Mouse (Mus musculus) heart, postnatal 0 days (tissue): ENCODE data around the gene Rbm20. TPM values are rescaled to one million over a fixed set of nuclear protein-coding genes. Genes with fewer than 3 reads are reported as not detected.

Experiments
- ATAC-seq: fragments of 200-750 bp; cut with Nextera tagmentation; 2 replicates; pipeline ENCODE4 v1.8.0; 2017; ENCODE audit warnings: low read depth, moderate number of reproducible peaks, moderate library complexity; ENCODE audit not compliant: insufficient read depth
- DNase-seq: peaks from one replicate; pipeline ENCODE4 v3.0.0-alpha.2; 2016; ENCODE audit warnings: low spot score
- H3K27ac ChIP-seq: fragments of 300-500 bp; sonication (generic); 2 replicates; pipeline ENCODE4 v1.5.1; 2014; ENCODE audit warnings: low read depth, mild to moderate bottlenecking
- H3K27me3 ChIP-seq: fragments of 300-500 bp; sonication (generic); 2 replicates; pipeline ENCODE4 v1.6.1; 2014; ENCODE audit warnings: low read length, mixed read lengths; ENCODE audit not compliant: control insufficient read depth, insufficient read depth
- H3K36me3 ChIP-seq: fragments of 300-500 bp; sonication (generic); replicated peaks from 2 replicates; pipeline ENCODE4 v1.6.1; 2014; ENCODE audit warnings: low read length, mixed read lengths; ENCODE audit not compliant: control insufficient read depth, insufficient read depth
- H3K4me1 ChIP-seq: fragments of 300-500 bp; sonication (generic); 2 replicates; pipeline ENCODE4 v1.6.1; 2014; ENCODE audit warnings: antibody characterized with exemption; ENCODE audit not compliant: control insufficient read depth, insufficient read depth
- H3K4me2 ChIP-seq: fragments of 300-500 bp; sonication (generic); 2 replicates; pipeline ENCODE4 v1.6.1; 2014; ENCODE audit warnings: low read depth, mild to moderate bottlenecking, low read length, moderate library complexity
- H3K4me3 ChIP-seq: fragments of 300-500 bp; sonication (generic); 2 replicates; pipeline ENCODE4 v1.5.1; 2014; ENCODE audit warnings: low read depth, low read length
- H3K9ac ChIP-seq: fragments of 300-500 bp; sonication (generic); replicated peaks from 2 replicates; pipeline ENCODE4 v1.6.1; 2014; ENCODE audit warnings: low read depth, low read length, mixed read lengths
- H3K9me3 ChIP-seq: fragments of 300-500 bp; sonication (generic); replicated peaks from 2 replicates; pipeline ENCODE4 v1.6.1; 2016; ENCODE audit warnings: low read length; ENCODE audit not compliant: control insufficient read depth
- CTCF ChIP-seq: IDR thresholded peaks from 2 replicates; pipeline ENCODE4 v1.5.1; 2016; ENCODE audit warnings: antibody characterized with exemption, control low read depth, low read depth
- EP300 ChIP-seq: IDR thresholded peaks from 2 replicates; pipeline ENCODE4 v1.6.1; 2016; ENCODE audit warnings: antibody characterized with exemption, low read depth
- WGBS: fragments of 180-500 bp; shearing (Covaris S2); extraction: QIAGEN DNeasy Blood & Tissue Kit; methylation state at CpG from one replicate; pipeline ENCODE4 v1.1.7; 2014; 5-methylcytosine and 5-hydroxymethylcytosine counted together
- polyA plus RNA-seq: library from polyadenylated mRNA; unstranded; fragments of >200 nt; fragmentation: Nextera tagmentation; extraction: Ambion mirVana; gene quantifications from 2 replicates; pipeline ENCODE4 v1.2.1, GENCODE M21; 2015
- total RNA-seq: library from RNA; depleted of rRNA; stranded (reverse); fragments of >200 nt; gene quantifications from 2 replicates; pipeline ENCODE4 v1.2.3, GENCODE M21; 2014; ENCODE audit warnings: low replicate concordance

The Rbm20 gene
- total and polyA plus RNA-seq, 2 experiments from 2014 or later = 65.2 to 340 TPM

DNA sequence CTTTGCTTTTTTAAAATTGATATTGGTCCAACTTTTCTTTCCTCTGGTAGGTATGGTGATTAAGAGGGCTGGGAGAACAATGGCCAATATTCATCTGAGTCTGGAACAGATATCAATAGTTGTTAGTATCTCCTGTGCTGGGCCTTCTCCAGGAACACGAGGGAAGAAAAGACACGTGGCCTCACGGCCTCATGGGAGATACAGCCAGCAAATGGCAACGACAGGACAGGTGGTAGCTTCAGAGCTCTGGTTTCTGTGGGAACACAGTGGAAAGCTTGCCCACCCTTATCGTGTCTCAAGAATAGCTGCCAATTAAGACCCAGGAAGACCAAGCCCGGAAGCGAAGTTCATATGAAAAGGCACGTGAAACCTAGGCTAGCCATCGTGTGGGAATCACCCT is 12.3 kb upstream of the Rbm20 start:
- WGBS = 78% methylated on average over 9 of the region's 9 CpGs
- H3K36me3 ChIP-seq = no peaks in the 10 kb centered on the region
- no peak overlapping the region for H3K4me3 ChIP-seq
- no peaks in the 10 kb centered on the region for H3K27me3 ChIP-seq
- no peak overlapping the region for H3K4me2 ChIP-seq
- no peak overlapping the region for H3K9ac ChIP-seq
- ATAC-seq (no peak), DNase-seq (no peak)
- no peak overlapping the region for H3K27ac ChIP-seq
- peaks cover 21% of the 10 kb centered on the region for H3K4me1 ChIP-seq
- TF ChIP-seq EP300 (no peak), CTCF (no peak)
- H3K9me3 ChIP-seq = no peaks in the 10 kb centered on the region

GRCm38 (mm10) chr19:53665391-53665790 is 11.7 kb upstream of the Rbm20 start:
- no peaks in the 10 kb centered on the region for H3K9me3 ChIP-seq
- no peaks in the 10 kb centered on the region for H3K27me3 ChIP-seq
- peaks cover 23% of the 10 kb centered on the region for H3K4me1 ChIP-seq
- TF ChIP-seq EP300 (no peak), CTCF (no peak)
- no peak overlapping the region for H3K9ac ChIP-seq
- no peaks in the 10 kb centered on the region for H3K36me3 ChIP-seq
- DNase-seq (no peak), ATAC-seq (no peak)
- H3K27ac ChIP-seq = no peak overlapping the region
- H3K4me2 ChIP-seq = no peak overlapping the region
- H3K4me3 ChIP-seq = no peak overlapping the region
- WGBS = 91% methylated on average over 4 of the region's 4 CpGs

- Histone ChIP-seq H3K4me2 (no peak overlapping the region), H3K9me3 (no peaks in the 10 kb centered on the region), H3K27ac (peak overlapping the region; percentile 12; the same call in 1 of the 2 replicates), H3K27me3 (no peaks in the 10 kb centered on the region), H3K36me3 (no peaks in the 10 kb centered on the region), H3K9ac (0 out of 2 replicates have a peak overlapping the region, but pooled peaks have one; percentile 8), H3K4me3 (no peak overlapping the region), H3K4me1 (peaks cover 27% of the 10 kb centered on the region)
- TF ChIP-seq CTCF = no peak
- TF ChIP-seq EP300 = no peak
- DNase-seq = peak; percentile 4
- WGBS = 26% methylated on average over 8 of the region's 8 CpGs
- no peak for ATAC-seq
Observed at GRCm38 (mm10) chr19:53666708-53667107, 10.4 kb upstream of the Rbm20 start.

DNA sequence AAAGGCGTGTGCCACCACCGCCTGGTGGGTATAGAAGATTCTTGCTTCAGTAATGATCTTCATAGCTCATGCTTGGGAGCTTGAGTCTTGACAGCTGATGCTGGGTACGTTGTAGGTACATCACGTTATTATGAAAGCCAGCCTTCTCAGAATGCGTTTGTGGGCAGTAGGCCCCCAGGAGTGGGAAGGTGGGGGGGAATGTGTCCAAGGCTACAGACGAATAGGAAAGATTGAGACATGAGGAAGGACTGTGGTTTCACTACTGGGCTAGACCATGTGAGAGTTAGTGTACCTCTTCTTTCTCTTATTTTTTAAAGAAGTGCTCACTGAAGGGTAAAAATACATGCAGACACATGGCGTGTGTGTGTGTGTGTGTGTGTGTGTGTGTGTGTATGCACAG is 8.3 kb upstream of the Rbm20 start:
- Histone ChIP-seq H3K27ac (no peak overlapping the region), H3K4me3 (no peak overlapping the region), H3K4me2 (no peak overlapping the region), H3K4me1 (peaks cover 27% of the 10 kb centered on the region), H3K36me3 (no peaks in the 10 kb centered on the region), H3K9me3 (no peaks in the 10 kb centered on the region), H3K27me3 (no peaks in the 10 kb centered on the region; the same call in 1 of the 2 replicates), H3K9ac (no peak overlapping the region)
- DNase-seq (no peak), ATAC-seq (no peak)
- TF ChIP-seq EP300 (no peak), CTCF (no peak)
- WGBS = 79% methylated on average over 7 of the region's 7 CpGs

- peak; percentile 85 for ATAC-seq
- 19% methylated on average over 12 of the region's 12 CpGs for WGBS
- Histone ChIP-seq H3K9ac (no peak overlapping the region; the same call in 1 of the 2 replicates), H3K9me3 (no peaks in the 10 kb centered on the region), H3K4me1 (peaks cover 28% of the 10 kb centered on the region), H3K27me3 (no peaks in the 10 kb centered on the region; the same call in 1 of the 2 replicates), H3K36me3 (no peaks in the 10 kb centered on the region), H3K27ac (peak overlapping the region; percentile 94), H3K4me2 (no peak overlapping the region; the same call in 1 of the 2 replicates), H3K4me3 (no peak overlapping the region)
- DNase-seq = peak; percentile 67
- 0 out of 2 replicates have a peak, but pooled peaks have one; percentile 57 for TF ChIP-seq EP300
- TF ChIP-seq CTCF = no peak
Observed at GRCm38 (mm10) chr19:53670625-53671141, 6.4 kb upstream of the Rbm20 start.

DNA sequence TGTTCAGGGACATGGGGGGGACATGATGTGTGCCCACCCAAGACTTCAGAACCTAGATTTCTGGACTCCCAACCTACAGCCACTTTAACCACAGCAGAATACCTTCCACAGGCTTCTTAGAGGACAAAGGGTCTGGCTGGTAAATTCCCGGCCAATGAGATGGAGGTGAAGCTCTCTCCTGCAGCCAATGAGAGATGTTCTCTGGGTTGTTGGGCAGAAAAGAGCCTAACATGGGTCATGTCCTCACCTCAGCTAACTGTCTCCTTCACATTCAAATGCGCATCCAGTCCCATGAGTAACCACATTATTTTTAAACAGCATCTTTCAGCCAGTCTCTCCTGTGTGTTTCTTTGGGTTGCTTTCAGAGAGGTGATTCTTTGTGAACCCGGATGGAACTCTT is 5.7 kb upstream of the Rbm20 start:
- DNase-seq (peak; percentile 77), ATAC-seq (peak; percentile 65)
- Histone ChIP-seq H3K27me3 (no peaks in the 10 kb centered on the region; the same call in 1 of the 2 replicates), H3K27ac (peak overlapping the region; percentile 94), H3K4me1 (peaks cover 28% of the 10 kb centered on the region), H3K4me3 (no peak overlapping the region), H3K9ac (no peak overlapping the region), H3K9me3 (no peaks in the 10 kb centered on the region), H3K36me3 (no peaks in the 10 kb centered on the region), H3K4me2 (no peak overlapping the region)
- no peak for TF ChIP-seq CTCF
- TF ChIP-seq EP300 = no peak
- 31% methylated on average over 3 of the region's 3 CpGs for WGBS
